Mouse (Mus musculus): ENCODE measurements around the gene Gm21983.

Gene Gm21983

DNA sequence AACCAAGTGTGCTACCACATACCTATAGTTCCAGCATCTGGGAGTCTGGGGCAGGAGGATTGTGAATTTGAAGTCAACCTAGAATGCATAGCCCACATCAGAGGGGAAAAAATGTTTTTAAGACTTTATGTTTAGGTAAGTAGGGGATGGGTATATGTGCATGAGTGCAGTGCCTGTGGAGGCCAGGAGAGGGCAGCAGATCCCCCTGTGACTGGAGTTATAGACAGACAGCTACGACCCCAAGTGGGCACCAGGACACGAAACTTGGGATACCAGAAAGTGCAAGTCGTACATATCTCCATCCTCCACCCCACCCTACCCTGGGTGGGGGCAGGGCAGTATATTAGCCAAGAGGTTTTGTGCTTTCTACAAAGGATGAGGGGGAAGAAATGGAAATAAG, 4.1 kb upstream of the Gm21983 start:
- 58% methylated on average over 3 of the region's 3 CpGs for WGBS

DNA sequence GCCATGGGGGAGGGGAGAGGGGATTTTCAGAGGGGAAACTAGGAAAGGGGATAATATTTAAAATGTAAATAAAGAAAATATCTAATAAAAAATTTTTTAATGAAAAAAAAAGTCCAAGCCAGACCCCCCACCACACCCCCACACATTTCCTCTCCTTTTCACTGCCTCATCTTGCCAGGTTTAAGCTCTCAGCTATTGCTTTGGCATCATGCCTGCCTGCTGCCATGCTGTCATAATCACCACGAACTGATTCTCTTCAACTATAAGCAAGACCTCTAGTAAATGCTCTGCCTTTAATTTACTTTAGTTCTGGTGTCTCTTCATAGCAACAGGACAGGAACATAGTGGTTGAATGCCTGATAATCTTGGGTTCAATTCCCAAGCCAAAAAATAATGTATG, 1.6 kb upstream of the Gm21983 start:
- 32% methylated on average over 1 of the region's 1 CpGs for WGBS

DNA sequence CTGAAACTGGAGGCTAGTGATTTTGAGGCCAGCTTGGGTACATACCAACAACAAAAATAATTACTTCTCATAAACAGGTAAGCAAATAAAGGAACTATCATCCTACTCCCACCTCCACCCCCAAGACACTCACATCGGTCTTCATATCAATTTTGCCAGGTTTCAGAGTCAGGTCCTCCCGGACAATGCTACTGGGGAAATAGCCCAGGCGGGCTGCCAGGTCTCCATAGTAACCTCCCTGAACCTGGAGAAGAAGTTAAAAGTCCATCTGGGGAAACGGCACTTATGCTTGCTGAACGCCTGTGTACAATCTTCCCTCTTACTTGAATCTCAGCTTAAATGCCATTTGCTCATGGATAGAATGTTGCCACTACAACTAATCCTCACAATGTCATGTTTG, 850 bp downstream of the Gm21983 start:
- WGBS, result 35% methylated on average over 5 of the region's 5 CpGs

DNA sequence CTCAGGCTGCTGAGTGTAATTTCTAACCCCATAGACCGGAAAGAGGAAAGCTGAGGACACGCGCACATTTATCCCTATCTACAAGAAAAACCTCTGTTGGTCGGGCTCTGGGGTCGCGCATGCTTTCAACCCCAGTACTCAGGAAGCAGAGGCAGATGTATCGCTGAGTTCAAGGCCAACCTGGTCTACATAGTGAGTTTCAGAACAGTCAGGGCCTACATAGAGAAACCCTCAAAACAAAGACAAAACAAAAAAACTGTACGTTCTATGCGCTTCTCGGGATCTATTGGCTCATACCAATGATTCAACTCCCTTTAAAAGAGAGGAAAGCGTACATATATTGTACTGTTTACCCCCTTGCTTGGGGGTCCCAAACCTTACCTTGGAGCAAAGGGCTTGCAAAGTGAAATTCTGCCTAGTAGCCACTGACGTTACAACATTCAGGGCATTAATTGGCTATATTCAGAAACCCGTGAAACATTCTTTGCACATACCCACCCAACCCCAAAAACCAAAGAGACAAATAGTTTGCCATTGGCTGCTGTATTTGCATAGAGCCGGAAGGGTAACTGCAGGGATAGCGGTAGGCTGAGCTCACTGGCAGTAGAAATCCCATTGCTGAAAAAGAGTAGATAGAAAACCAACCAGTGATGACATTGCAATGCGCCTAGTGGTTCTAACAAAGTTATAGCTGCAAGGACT, 1.5 kb downstream of the Gm21983 start:
- 44% methylated on average over 16 of the region's 16 CpGs for WGBS

DNA sequence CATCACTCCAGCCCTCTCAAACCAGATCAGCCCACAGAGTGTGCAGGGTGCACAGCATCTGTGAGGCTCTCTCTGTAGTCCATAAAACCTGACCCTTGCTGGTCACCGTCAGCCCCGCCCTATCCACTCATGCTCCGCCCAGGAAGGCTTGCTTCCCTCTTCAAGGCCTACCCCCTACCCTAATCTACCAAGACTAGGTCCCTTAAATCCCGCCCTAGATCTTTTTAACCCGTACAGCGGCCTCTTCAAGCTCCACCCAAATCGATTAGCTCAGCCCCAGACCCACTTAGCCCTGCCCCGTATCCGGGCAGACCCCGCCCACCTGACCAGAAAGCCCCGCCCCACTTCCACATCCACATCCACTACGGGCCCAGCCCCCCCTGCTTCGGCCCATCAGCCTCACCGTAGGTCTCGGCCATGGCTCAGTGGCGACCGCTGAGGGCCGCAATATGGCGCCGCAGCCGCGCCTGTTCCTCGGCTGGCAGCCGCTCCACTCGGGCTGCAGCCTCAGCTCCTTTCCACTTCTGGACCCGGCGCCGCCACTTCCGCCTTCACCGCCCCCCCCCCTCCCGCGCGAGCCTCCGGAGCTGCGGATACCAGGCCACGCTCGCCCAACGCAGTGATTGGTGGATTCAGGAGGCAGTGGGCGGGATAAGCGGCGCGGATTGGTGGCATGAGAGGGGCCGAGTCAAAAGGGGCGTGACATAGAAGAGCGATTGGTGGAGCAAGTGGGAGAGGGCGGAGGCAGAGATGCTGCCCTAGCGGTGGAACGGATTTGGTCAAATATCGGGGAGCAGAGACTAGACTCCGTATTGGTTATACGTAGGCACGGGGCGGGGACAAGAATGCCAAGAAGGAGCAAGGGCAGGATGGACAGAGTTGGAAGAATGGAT, 2.3 kb downstream of the Gm21983 start, which contains the start of gene Rab4b:
Gene Rab4b, minus strand, starts transcription at position 573 of the 893 bp plus-strand sequence.
- WGBS, result 1% methylated on average over 53 of the region's 53 CpGs

DNA sequence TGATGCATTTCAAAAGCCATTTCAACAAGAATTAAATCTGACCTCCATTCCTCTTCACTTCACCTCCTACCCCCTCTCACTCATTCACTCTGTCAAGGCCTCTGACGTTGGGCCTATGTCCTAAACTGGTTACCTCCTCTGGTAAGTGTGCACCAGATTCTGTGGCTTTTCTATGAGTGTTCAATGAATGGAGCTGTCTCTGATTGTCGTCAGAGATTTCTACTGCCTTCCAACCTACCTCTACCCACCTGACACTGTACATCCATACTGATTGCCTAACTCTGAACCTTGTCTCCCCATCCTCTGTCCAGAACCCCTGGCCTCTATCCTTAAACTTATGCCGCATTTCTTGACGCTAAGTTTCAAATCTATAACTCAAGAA, 3.0 kb downstream of the Gm21983 start:
- WGBS, result 11% methylated on average over 4 of the region's 4 CpGs

DNA sequence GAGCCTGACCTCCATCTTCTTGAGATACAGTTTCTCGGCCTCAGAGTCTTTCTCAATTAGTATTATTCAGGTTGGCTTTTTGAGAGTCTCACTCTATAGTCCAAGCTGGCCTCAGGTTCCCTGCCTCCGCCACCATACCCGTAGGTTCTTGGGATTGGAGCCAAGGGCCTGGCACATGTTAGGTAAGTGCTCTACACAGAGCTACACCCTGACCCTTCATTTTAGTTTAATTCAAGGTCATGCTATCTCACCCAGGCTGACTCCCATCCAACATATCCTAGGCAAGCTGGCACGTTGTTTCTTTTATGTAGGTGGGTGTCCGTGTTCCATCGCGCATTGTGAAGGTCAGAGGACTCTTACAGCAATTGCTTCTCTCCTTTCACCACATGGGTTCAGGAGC, 6.0 kb downstream of the Gm21983 start:
- 87% methylated on average over 7 of the region's 7 CpGs for WGBS

DNA sequence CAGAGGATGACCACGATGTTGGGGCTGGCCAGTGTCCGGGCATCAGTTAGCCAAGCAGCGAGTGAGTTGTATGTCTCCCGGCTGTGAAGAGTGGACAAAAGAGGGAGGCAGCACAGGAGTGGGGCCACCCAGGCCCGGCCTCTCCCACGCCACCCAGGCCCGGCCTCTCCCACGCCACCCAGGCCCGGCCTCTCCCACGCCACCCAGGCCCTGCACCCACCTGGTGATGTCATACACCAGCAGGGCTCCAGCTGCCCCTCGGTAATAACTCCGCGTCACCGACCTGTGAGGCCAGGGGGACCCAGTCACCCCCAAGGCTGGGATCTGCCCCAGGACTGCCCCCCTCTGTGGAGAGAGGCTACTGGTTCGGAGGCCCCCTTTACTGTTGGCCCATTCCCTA, 6.4 kb downstream of the Gm21983 start:
- WGBS, result 95% methylated on average over 15 of the region's 15 CpGs

DNA sequence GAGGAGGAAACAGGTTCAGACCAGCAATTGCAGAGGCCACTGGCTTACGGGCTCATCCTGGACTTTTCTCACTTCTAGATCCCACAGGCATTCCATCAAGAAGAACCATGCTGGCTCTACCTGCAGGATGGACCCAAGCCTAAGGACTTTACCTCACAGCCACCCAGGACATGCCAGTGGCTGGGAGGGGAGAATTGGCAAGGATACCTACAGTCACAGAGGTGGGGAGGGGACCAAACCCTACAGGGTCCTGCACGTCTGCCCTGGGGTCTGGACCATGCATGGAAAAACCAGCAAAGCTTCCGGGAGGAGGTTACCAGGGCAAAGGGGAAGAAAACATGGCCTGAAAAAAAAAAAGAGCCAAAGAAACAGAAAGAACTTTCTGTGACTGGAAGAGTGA, 9.9 kb downstream of the Gm21983 start:
- WGBS, result 93% methylated on average over 3 of the region's 3 CpGs

DNA sequence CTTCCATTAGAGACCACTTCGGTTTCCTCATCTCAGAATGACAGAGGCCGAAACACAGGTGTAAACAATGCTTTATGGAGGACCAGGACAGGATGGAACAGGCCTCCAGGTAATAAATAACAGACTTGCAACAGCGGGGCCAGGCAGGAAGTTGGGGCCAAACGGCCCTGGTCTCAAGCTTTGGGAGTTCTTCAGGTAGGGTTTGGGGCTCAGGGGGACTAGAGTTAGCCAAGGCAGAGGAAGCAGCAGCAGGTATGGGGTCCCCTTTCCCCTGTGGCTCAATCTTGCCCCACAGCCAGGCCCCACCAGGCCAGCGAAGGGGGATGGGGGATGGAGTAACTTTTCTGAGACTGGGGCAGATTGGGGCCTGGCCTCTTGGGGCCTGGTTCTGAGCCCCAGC, 12.5 kb downstream of the Gm21983 start:
- 97% methylated on average over 5 of the region's 5 CpGs for WGBS

DNA sequence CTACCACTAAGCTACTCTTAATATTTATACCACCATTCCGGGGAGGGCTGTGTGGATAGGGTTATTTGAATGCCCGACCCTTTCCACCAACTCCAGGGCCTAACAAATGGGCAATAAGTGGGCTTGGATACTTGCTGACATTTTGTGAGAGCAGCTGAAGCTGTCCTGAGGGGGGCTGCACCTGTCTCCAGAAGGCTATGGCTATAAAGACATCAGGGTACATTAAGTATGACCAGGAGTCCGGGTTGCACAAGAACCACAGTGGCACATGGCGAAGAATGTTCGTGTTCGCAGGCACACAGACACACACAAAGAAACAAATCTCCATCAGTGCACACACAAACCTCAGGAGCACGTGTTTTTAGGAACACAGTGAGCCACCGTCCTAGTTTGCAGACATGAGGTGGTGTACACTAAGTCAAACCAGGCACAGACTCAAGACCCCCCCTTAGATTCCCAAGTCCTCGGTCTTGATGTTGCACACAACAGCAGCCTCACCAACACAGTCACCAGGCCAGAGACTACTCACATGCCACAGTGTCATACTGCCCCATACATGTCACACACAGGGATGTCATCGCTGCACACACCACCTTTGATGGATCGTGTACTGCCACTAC, 13.3 kb downstream of the Gm21983 start:
- whole genome bisulfite sequencing, result 58% methylated on average over 11 of the region's 11 CpGs

DNA sequence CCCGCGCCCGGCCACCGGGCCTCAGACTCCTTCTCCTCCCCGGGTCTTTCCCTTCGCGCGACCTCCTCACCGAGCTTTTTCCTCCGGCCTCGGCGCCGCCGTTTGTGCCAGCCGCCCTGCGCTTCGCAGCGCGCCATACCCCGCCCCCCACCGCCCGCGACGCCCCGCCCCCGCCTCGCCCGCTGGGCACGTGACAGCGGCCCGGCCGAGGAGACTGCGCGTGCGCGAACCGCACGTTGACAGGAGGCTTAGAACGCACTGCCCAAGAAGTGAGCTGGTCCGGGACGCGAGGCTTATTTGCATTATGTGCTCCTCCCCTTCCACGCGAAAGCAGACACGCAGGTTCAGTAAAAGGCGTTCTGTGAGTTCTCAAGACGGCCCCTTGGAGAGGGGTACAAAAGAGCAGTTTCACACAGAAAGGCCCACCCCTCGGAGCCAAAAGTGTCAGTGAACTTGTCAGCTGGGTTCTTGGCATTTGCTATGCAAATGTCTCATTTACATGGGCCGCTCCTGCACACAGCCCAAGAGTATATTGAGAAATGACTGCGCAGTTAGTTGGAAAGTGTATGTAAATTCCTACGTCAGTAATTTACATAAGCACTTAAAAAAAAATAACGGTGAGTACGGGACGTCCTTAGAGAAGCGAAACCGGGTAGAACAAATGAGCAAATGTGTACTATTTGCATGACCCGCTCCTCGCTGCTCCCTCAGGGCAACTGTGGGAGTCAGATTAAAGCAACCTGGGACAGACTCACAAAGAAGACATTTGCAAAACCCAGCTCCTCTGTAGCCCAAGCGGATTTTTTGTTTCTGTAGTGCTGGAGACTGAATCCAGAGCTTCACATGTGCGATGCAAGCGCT, 14.0 kb downstream of the Gm21983 start, which contains the start of gene Egln2:
Gene Egln2, minus strand, starts transcription at position 189 of the 861 bp plus-strand sequence.
- WGBS, result under 1% methylated on average over 60 of the region's 61 CpGs

DNA sequence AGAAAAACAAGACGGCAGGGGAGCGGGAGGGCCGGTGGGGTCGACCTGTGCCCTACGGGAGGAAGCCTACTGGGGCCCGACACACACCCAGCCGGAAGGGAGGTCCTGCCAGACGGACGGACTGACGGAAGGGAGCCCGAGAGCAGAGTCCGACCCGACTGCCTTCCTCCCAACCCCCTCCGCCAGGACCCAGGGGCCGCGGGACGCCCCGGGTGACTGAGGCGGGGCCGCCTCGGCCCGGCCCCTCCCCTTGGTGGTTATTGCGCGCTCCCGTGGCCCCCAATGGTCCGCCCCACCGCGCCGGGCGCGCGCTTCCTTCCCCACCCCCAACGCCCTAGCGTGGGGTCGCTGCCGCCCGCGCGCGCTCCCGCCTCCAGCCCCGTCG, 14.7 kb downstream of the Gm21983 start:
- WGBS, result under 1% methylated on average over 36 of the region's 43 CpGs

DNA sequence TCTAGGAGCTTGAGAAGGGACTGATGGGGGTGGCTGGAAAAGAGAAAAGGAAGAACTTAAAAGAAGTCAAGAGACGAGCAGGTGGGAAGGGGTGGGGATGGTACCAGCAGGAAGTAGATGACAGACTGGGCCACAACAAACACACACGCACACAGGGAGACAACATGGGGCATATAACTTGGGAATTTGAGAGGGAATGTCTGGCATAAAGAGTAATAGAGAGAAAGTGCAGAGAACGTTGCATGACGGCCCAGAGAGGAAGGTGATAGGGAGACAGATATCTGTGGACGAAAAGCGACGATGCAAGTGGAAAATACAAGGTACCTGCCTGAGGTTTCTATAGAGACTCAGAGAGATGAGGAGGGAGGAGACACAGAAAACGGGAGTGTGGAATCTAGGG, 15.2 kb downstream of the Gm21983 start:
- under 1% methylated on average over 8 of the region's 8 CpGs for WGBS

DNA sequence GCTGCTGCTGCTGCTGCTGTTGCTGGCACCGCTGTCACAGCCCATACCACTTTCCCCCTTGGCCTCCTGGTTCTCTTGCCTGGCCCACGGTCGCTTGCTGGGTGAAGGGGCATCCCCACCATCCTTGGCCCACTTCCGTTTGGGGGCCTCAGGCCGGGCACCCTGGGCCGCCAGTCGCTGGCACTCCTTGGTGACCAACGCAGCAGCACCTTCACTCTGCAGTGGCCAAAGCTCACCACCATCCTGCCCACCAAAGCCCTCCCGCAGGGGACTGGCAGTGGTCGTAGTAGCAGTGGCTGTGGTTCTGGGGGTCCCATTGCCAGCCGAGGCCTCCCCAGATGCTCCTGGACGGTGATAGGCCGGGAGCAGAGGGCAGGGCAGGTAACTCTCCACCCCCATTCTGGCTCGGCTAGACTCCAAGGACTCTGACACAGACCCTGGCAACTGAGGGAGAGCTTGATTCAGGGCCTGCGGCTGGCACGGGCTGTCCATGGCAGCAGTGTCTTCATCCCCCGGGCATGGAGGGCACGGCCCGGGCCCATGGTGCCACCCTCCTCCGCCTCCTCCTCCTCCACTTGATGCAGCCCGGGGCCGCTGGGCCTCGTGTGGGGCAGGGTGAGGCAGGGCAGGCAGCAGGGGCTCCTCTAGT, 15.8 kb downstream of the Gm21983 start:
- 54% methylated on average over 23 of the region's 23 CpGs for WGBS

DNA sequence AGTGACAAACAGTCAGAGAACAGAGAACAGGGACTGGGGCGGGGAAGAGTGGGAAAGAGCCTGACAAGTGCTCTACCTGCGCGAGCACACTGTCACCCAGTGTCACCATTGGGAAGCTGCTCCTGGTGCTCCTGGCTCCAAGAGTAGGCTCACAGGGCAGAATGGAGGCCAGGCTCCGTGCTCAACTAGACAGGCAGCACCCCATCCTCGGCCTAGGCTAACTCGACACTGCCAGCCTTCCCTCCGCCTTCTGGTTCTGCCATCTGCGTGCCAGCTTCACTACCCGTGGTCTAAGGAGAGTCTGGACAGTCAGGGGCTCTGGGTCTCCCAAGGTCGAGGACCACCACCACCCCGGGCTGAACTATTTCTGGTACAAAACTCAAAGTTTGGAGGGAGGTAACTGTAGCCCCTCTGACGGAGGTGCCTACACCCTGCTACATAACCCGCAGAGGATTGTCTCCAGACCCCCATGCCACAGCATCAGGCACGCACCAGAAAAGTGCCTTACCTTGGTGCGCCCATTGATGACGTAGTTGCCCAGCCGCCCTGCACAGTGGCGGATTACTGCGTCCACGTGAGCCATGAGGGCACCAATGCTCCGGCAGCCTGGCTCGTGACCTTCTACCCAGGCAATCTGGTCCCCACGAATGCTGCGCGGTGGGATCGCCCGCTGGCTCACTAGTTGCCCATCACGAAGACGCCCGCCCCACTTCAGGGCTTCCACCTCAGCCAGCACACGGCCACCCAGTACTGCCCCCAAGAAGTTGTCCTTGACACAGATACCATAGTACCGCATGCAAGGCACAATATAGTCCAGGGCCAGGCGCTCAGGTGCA, 16.6 kb downstream of the Gm21983 start:
- 64% methylated on average over 33 of the region's 33 CpGs for WGBS

DNA sequence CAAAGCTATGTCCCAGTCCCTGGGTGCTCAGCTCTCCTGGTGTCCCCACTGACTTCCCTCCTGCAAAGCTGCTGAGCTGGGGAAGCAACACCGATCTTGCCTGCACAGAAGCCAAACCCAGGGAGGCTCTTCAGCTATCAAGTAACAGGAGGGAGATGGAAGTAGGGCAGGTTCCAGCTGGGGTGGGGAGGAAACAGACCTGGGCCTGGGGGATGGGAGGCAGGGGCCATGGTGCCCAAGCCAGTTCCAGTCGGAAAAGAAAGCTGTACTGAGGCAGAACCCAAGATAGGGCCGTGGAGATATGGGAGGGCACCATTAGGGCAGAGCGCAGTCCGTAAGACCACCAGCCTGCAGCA, 17.5 kb downstream of the Gm21983 start:
- WGBS, result 53% methylated on average over 5 of the region's 5 CpGs

DNA sequence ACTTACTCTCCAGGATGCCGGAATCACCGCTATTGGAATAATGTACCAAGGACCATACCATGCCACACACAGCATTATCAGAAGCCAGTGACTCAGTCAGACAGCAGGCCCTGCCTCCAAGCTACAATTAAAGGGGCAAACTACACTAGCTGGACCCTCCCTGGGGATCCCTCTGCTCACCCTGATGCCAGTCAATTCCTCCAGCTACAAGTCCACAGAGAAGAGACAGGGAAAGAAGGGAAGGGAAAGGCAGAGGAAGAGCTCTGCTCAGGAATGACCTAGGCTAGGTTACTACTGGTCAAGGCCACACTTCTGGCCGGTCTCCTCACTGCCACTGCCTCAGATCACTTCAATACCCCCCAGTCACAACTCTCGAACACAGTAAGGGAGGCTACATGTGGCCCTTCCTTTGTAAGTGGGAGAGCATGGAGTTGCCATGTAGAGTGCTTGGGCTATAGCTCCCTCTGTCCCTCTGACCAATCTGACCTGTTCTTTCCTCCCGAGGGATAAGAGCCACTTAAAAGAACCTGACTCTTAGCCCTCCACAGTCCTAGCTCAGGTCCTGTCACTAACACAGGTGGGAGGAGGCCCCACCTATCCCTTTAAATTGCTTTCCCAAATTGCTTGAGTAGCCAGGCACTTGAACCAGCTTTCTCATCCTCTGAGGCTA, 18.0 kb downstream of the Gm21983 start:
- 70% methylated on average over 5 of the region's 5 CpGs for WGBS

DNA sequence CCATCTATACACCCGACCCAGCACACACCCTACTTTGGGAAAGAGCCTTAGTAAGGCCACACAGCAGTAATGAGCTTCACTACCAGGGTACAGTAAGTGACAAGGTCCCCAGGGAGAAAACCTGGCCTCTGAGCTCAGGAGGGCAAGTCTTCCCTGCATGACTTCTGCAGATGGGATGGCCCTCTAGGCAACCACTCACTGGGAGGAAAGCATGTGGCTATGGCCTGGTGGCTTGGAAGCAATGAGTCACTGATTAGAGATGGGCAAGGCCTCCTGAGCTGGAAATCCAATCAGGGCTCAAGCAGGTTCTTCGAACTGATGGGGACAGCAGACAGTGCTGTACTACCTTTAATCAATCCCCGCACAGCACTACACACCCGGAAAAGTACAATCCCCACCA, 19.1 kb downstream of the Gm21983 start:
- 87% methylated on average over 4 of the region's 4 CpGs for WGBS

DNA sequence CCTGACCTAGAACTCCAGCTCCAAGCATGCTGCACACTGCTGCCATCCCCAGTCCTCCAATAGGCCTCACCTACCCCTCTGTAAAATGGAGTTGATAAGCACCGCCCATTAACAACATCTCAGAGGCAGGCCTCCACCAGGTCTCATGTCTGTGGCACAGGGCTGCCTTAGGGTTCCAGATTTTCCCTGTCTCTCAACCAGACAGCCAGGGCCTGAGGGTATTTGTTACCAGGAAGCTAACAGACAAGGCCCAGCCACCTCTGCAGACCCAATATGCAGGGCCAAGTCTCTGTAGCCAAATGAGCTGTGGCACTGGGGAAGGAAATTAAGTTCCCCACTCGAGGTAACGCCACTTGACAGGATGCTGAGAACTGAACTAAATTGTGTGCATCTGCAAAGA, 20.0 kb downstream of the Gm21983 start:
- 63% methylated on average over 3 of the region's 3 CpGs for WGBS

All from cerebral cortex, adult 2 months (tissue).